Mouse (Mus musculus): Measurements from ENCODE around the gene Fam227a. TPM values are rescaled to one million over a fixed set of nuclear protein-coding genes. Genes with fewer than 3 reads are reported as not detected.

Fam227a gene
- total RNA-seq, 2 experiments from 2014 or later: 8.0 to 13.2 TPM

- DNase-seq (ENCODE audit: low spot score in 2 of 2): no peak
- intact Hi-C loops (cut with DNase I): no loop called here
These were observed 13.3 kb downstream of the Fam227a start for GRCm38 (mm10) chr15:79645483-79645882.

DNA sequence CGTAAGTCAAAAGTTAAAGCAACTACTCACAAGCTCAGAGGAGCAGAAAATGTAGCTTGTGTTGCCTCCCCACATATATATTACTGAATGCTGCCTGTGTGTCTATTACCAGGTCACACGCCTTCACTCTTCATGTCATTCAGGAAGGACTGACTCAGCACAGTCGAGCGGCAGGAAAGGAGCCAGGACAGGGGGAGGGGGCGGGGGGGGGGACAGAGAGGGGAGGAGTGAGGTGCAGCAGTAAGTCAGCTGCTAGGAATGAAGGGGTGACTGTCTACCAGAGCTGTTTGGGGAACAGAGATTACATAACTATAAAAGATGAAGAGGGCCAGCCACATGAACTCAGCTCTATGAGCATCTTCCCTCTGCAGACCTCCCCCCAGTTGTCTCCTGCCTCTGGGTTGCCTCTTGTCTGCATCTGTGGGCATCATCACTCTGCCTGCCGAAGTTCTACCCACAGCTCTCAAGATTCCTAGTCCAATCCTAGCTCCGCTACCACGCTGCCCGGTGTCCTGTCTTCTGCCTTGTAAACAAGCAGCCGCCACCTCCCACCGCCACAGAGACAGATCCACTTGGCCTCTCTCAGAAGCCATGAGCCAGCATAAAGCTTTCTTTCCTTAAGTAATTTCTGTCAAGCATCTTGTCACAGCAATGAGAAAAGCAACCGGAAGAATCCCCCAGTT lies 17.5 kb downstream of the Fam227a start:
- DNase-seq (ENCODE audit: low spot score in 2 of 2): peak; percentile 28 to 54
- intact Hi-C loops (cut with DNase I): no loop called here

DNA sequence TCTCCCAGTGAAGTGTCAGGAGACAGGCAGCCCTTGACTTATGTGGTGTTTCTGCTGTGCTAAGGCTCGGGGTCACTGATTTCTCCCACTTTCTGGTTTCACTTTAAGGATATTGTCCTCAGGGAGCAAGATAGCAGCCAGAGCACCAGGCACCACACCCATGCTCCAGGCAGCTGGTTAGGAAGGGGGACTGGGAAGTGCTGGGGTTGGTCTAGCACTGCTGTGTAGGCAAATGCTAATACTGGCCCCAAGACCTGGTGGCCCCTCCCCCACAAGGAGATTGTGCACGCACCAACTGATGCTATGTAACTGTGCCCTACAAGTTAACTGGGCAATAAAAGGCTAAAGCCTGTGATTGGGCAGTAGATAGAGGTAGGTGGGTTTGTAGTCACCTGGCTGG lies 28.3 kb downstream of the Fam227a start:
- DNase-seq (ENCODE audit: low spot score in 2 of 2): no peak
- intact Hi-C loops (cut with DNase I): no loop called here

- intact Hi-C loops (cut with DNase I): no loop called here
- no peak for DNase-seq (ENCODE audit: low spot score in 2 of 2)
These were observed 38.9 kb downstream of the Fam227a start for GRCm38 (mm10) chr15:79619770-79620414.

DNA sequence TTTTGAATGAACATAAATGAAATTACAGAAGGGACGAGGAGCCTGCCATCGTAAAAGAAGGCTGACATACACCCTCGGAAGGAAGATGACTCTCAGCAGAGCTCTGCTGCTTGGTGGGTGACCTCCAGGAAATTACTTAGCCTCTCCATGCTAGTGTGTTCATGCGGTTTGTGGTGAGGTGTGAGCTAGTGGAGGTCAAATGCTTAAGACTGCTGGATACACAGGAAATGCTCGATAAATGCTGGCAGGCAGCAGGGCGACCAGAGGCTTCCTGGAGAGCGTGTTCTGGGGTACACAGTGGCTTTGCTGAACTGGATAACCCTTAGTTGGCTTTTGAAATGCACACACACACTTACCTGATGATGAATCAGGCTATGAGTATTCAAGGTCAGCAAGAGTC lies 40.3 kb downstream of the Fam227a start:
- no peak for DNase-seq (ENCODE audit: low spot score in 2 of 2)
- intact Hi-C loops (cut with DNase I): no loop called here

GRCm38 (mm10) chr15:79617135-79617534 lies 41.6 kb downstream of the Fam227a start:
- intact Hi-C loops (cut with DNase I): no loop called here
- no peak for DNase-seq (ENCODE audit: low spot score in 2 of 2)

DNA sequence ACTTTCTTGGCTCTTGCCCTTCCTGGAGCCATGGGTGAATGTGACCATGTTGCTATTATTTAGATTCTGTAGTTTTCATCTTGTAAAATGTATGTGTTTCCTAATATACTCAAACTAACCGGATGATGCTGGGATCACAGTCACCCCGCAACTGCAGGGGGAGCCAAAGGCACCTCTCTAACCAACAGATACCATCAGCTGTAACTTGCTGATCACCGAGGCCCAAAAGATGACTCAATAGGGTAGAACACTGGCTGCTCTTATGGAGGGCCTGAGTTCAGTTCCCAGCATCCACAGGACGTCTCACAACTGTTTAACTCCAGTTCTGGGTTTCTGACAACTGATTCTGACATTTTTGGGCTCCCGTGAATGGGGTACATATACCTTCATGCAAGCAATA lies 42.0 kb downstream of the Fam227a start:
- intact Hi-C loops (cut with DNase I): no loop called here
- DNase-seq (ENCODE audit: low spot score in 2 of 2): no peak

DNA sequence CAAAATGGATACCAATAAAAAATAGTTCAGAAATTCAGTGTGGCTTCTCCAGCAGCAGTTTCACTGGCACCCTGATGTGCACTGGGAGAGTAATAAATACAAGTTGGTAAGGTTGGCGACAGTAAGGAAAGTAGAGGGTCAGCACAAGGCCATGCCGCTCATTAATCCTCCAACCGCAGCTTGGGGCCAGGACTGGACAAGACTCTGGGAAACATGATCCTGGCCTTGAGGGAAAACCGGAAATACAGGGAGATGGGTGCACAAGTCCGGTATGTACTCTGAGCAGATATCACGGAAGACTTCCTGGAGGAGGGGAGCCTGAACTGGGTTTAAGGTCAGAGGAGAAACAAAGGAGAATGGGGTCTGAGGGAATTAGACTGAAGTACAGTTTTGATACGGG lies 43.3 kb downstream of the Fam227a start:
- DNase-seq (ENCODE audit: low spot score in 2 of 2): no peak
- intact Hi-C loops (cut with DNase I): no loop called here

DNA sequence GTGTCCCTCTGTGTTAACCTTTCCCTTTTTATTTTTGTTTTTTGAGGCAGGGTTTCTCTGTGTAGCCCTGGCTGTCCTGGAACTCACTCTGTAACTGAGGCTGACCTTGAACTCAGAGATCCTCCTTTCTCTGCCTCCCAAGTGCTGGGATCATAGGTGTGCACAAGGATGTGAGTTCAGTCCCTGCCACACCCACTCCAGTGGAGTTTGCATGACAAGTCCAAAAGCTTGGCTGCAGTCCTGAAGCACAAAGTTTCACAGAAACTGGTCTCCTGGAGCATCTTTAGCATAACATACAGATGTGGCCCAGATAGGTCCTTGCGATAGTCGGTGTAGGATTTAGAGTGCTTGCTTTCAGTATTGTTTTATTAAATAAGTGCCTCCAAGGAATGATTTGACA lies 49.5 kb downstream of the Fam227a start:
- intact Hi-C loops (cut with DNase I): loop anchor here (5.0 to 10.0 kb wide), 2 partner anchors 47 to 364 kb away; no protein-coding TSS in a partner anchor
- DNase-seq (ENCODE audit: low spot score in 2 of 2): no peak

DNA sequence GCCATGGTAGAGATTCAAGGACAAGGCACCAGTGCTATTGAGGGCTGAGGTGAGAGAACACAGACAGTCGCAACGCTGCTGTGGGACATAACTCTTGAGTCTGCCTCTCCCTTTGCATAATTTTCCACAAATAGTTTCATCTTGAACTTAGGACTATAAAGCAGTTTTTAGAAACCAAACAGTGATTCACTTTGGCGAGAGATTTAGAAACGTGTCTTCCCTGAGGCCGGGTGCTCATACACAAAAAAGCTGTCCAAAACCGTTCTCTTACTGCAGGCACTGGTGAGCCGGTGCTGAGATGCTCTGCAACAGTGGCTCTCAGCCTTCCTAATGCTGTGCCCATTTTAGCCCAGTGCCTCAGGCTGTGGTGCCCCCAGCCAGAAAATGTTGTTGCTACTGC lies 50.5 kb downstream of the Fam227a start:
- peak; percentile 27 to 35 for DNase-seq (ENCODE audit: low spot score in 2 of 2)

DNA sequence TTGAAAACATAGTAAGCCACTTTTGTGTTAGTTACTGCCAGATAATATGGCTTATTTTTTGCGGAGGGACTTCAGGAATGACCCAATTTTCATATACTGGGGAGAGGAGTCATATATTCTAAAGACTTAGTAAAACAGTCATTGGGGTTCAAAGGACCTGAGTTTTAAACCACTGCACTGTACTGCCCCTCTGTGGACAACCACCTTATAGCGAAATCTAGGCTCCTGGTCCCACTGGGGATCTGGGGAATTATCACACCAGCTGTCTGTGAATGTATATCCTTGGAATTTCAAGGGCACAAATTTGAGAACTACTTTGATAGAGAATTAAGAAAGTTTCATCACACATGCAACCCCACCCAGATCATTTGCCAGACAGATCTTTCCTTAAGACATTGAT lies 51.0 kb downstream of the Fam227a start:
- DNase-seq (ENCODE audit: low spot score in 2 of 2): no peak
- intact Hi-C loops (cut with DNase I): loop anchor here (5.0 to 10.0 kb wide), 2 partner anchors 45 to 363 kb away; no protein-coding TSS in a partner anchor

More for the DNA sequence above, 50.5 kb downstream of the Fam227a start:
- intact Hi-C loops (cut with DNase I): loop anchor here (5.0 to 10.0 kb wide), 2 partner anchors 46 to 363 kb away; no protein-coding TSS in a partner anchor

DNA sequence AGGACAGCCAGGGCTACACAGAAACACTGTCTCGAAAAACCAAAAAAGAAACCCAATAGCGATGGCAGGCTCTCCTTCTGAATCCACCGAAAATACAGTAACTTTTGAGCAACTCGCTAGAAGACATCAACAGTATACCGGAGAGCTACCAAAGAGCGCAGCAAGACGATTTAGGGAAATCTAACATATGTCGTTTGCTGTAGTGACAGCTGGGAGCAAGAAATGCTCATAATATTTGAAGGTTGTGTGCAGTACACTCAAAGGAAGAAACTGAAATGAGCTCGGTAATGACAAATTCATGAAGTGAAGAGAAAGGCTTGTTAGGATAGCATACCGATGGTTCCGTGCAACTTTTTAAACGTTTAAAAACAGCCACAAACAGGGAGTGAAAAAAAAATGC lies 52.6 kb downstream of the Fam227a start:
- no peak for DNase-seq (ENCODE audit: low spot score in 2 of 2)
- intact Hi-C loops (cut with DNase I): loop anchor here (5.0 to 10.0 kb wide), 2 partner anchors 44 to 361 kb away; no protein-coding TSS in a partner anchor

- intact Hi-C loops (cut with DNase I): loop anchor here (5.0 to 10.0 kb wide), 3 partner anchors 43 to 360 kb away; partner anchors contain the start of gene Ddx17
- no peak for DNase-seq (ENCODE audit: low spot score in 2 of 2)
These were observed 53.6 kb downstream of the Fam227a start, which contains the start of gene Dmc1 for GRCm38 (mm10) chr15:79604990-79605665. TSS of gene Dmc1 (minus strand) at chr15:79605109.

- intact Hi-C loops (cut with DNase I): loop anchor here (5.0 to 10.0 kb wide), 2 partner anchors 53 to 355 kb away; partner anchors contain the start of gene Ddx17
- peak; percentile 57 to 69 for DNase-seq (ENCODE audit: low spot score in 2 of 2)
These were observed 58.6 kb downstream of the Fam227a start for GRCm38 (mm10) chr15:79600176-79600575.

GRCm38 (mm10) chr15:79598715-79599114 lies 60.0 kb downstream of the Fam227a start:
- intact Hi-C loops (cut with DNase I): no loop called here
- no peak for DNase-seq (ENCODE audit: low spot score in 2 of 2)

GRCm38 (mm10) chr15:79581581-79581980 lies 77.2 kb downstream of the Fam227a start:
- intact Hi-C loops (cut with DNase I): no loop called here
- DNase-seq (ENCODE audit: low spot score in 2 of 2): no peak

- DNase-seq (ENCODE audit: low spot score in 2 of 2): peak; percentile 23 to 32
- intact Hi-C loops (cut with DNase I): no loop called here
These were observed 80.9 kb downstream of the Fam227a start for GRCm38 (mm10) chr15:79577671-79578426.

- intact Hi-C loops (cut with DNase I): no loop called here
- DNase-seq (ENCODE audit: low spot score in 2 of 2): no peak
These were observed 81.8 kb downstream of the Fam227a start for GRCm38 (mm10) chr15:79576947-79577346.

- no peak for DNase-seq (ENCODE audit: low spot score in 2 of 2)
- intact Hi-C loops (cut with DNase I): no loop called here
These were observed 83.1 kb downstream of the Fam227a start for GRCm38 (mm10) chr15:79575543-79576222.
